Mouse (Mus musculus) intestine, embryonic 14.5 days (tissue): ENCODE results near the gene Slc25a31. TPM values are rescaled to one million over a fixed set of nuclear protein-coding genes. Genes with fewer than 3 reads are reported as not detected.
A peak's percentile ranks its signal among the peaks of the same experiment; 100 is the strongest.

ENCODE experiments used
- ATAC-seq: fragments of 200-750 bp; cut with Nextera tagmentation; replicated peaks from 2 replicates; pipeline ENCODE4 v1.8.0; 2017; ENCODE audit warnings: low read depth, moderate number of reproducible peaks, moderate TSS enrichment, moderate library complexity; ENCODE audit not compliant: low FRiP score, low TSS enrichment
- DNase-seq: peaks from one replicate; pipeline ENCODE4 v3.0.0-alpha.2; 2018; ENCODE audit warnings: low spot score
- H3K27ac ChIP-seq: fragments of 300-500 bp; sonication (generic); 2 replicates; pipeline ENCODE4 v1.5.1; 2014; ENCODE audit warnings: low read depth, mild to moderate bottlenecking, control low read depth
- H3K27me3 ChIP-seq: fragments of 300-500 bp; sonication (generic); replicated peaks from 2 replicates; pipeline ENCODE4 v1.6.1; 2014; ENCODE audit warnings: low read length, control low read depth; ENCODE audit not compliant: control insufficient read depth, insufficient read depth
- H3K36me3 ChIP-seq: fragments of 300-500 bp; sonication (generic); 2 replicates; pipeline ENCODE4 v1.6.1; 2014; ENCODE audit warnings: low read length, control low read depth; ENCODE audit not compliant: control insufficient read depth, insufficient read depth
- H3K4me1 ChIP-seq: fragments of 300-500 bp; sonication (generic); replicated peaks from 2 replicates; pipeline ENCODE4 v1.6.1; 2014; ENCODE audit warnings: low read length, control low read depth, mixed read lengths; ENCODE audit not compliant: control insufficient read depth, insufficient read depth
- H3K4me2 ChIP-seq: fragments of 300-500 bp; sonication (generic); 2 replicates; pipeline ENCODE4 v1.6.1; 2014; ENCODE audit warnings: low read length
- H3K4me3 ChIP-seq: fragments of 300-500 bp; sonication (generic); 2 replicates; pipeline ENCODE4 v1.5.1; 2014; ENCODE audit warnings: low read depth, low read length, control low read depth, mixed read lengths
- H3K9ac ChIP-seq: fragments of 300-500 bp; sonication (generic); 2 replicates; pipeline ENCODE4 v1.6.1; 2014; ENCODE audit warnings: mild to moderate bottlenecking, low read length
- H3K9me3 ChIP-seq: fragments of 300-500 bp; sonication (generic); 2 replicates; pipeline ENCODE4 v1.6.1; 2016; ENCODE audit warnings: low read length, control low read depth; ENCODE audit not compliant: control insufficient read depth
- WGBS: fragments of 180-500 bp; shearing (Covaris S2); extraction: QIAGEN DNeasy Blood & Tissue Kit; methylation state at CpG from one replicate; pipeline ENCODE4 v1.1.7; 2014; 5-methylcytosine and 5-hydroxymethylcytosine counted together
- polyA plus RNA-seq: library from polyadenylated mRNA; unstranded; fragments of >200 nt; fragmentation: Nextera tagmentation; extraction: Ambion mirVana; gene quantifications from 2 replicates; pipeline ENCODE4 v1.2.1, GENCODE M21; 2014

Slc25a31 gene
- polyA plus RNA-seq, 1 experiment from 2014 or later, result 0.14 TPM

- Histone ChIP-seq H3K9ac (no peak overlapping the region), H3K27me3 (no peaks in the 10 kb centered on the region), H3K4me3 (no peak overlapping the region), H3K27ac (no peak overlapping the region), H3K9me3 (no peaks in the 10 kb centered on the region), H3K36me3 (no peaks in the 10 kb centered on the region), H3K4me1 (peaks cover 8% of the 10 kb centered on the region; the same call in 1 of the 2 replicates), H3K4me2 (no peak overlapping the region)
- WGBS, result 44% methylated on average over 11 of the region's 11 CpGs
- no peak for ATAC-seq
- no peak for DNase-seq
Observed at GRCm38 (mm10) chr3:40682404-40682803, 26.3 kb upstream of the Slc25a31 start.

GRCm38 (mm10) chr3:40683171-40683570 lies 25.5 kb upstream of the Slc25a31 start:
- WGBS, result 92% methylated on average over 18 of the region's 18 CpGs
- H3K4me3 ChIP-seq, result no peak overlapping the region
- ATAC-seq, result no peak
- H3K27ac ChIP-seq, result no peak overlapping the region
- no peaks in the 10 kb centered on the region for H3K9me3 ChIP-seq
- no peaks in the 10 kb centered on the region for H3K27me3 ChIP-seq
- no peaks in the 10 kb centered on the region for H3K36me3 ChIP-seq
- H3K4me1 ChIP-seq, result peaks cover 8% of the 10 kb centered on the region; the same call in 1 of the 2 replicates
- no peak overlapping the region for H3K9ac ChIP-seq
- H3K4me2 ChIP-seq, result no peak overlapping the region
- no peak for DNase-seq

GRCm38 (mm10) chr3:40685855-40686515 lies 22.7 kb upstream of the Slc25a31 start:
- H3K27me3 ChIP-seq, result no peaks in the 10 kb centered on the region
- no peak overlapping the region for H3K27ac ChIP-seq
- ATAC-seq (0 out of 2 replicates have a peak, but pooled peaks have one; percentile 62), DNase-seq (peak; percentile 69)
- H3K9ac ChIP-seq, result no peak overlapping the region
- no peaks in the 10 kb centered on the region for H3K9me3 ChIP-seq
- 15% methylated on average over 3 of the region's 3 CpGs for WGBS
- peaks cover 8% of the 10 kb centered on the region; the same call in 1 of the 2 replicates for H3K4me1 ChIP-seq
- no peak overlapping the region for H3K4me3 ChIP-seq
- H3K4me2 ChIP-seq, result no peak overlapping the region
- H3K36me3 ChIP-seq, result no peaks in the 10 kb centered on the region

GRCm38 (mm10) chr3:40686836-40687235 lies 21.8 kb upstream of the Slc25a31 start:
- no peak overlapping the region for H3K27ac ChIP-seq
- no peak overlapping the region for H3K9ac ChIP-seq
- H3K36me3 ChIP-seq, result no peaks in the 10 kb centered on the region
- no peaks in the 10 kb centered on the region for H3K9me3 ChIP-seq
- no peak for ATAC-seq
- H3K4me2 ChIP-seq, result no peak overlapping the region
- H3K27me3 ChIP-seq, result no peaks in the 10 kb centered on the region
- DNase-seq, result no peak
- H3K4me3 ChIP-seq, result no peak overlapping the region
- H3K4me1 ChIP-seq, result peaks cover 8% of the 10 kb centered on the region; the same call in 1 of the 2 replicates
- 53% methylated on average over 9 of the region's 9 CpGs for WGBS

- no peak overlapping the region for H3K9ac ChIP-seq
- no peaks in the 10 kb centered on the region for H3K36me3 ChIP-seq
- no peaks in the 10 kb centered on the region for H3K9me3 ChIP-seq
- H3K4me1 ChIP-seq, result peaks cover 8% of the 10 kb centered on the region; the same call in 1 of the 2 replicates
- H3K27me3 ChIP-seq, result no peaks in the 10 kb centered on the region
- no peak overlapping the region for H3K27ac ChIP-seq
- 78% methylated on average over 3 of the region's 3 CpGs for WGBS
- DNase-seq (no peak), ATAC-seq (no peak)
- no peak overlapping the region for H3K4me3 ChIP-seq
- no peak overlapping the region for H3K4me2 ChIP-seq
Observed at GRCm38 (mm10) chr3:40687588-40687987, 21.1 kb upstream of the Slc25a31 start.

GRCm38 (mm10) chr3:40691566-40691965 lies 17.1 kb upstream of the Slc25a31 start:
- no peak overlapping the region for H3K27ac ChIP-seq
- WGBS, result 80% methylated on average over 6 of the region's 6 CpGs
- ATAC-seq, result no peak

GRCm38 (mm10) chr3:40693435-40693834 lies 15.2 kb upstream of the Slc25a31 start:
- Histone ChIP-seq H3K9ac (no peak overlapping the region), H3K9me3 (no peaks in the 10 kb centered on the region), H3K4me3 (no peak overlapping the region), H3K27ac (no peak overlapping the region), H3K36me3 (0 out of 2 replicates have a peak, but pooled peaks cover 3% of the 10 kb centered on the region), H3K4me2 (no peak overlapping the region), H3K27me3 (no peaks in the 10 kb centered on the region), H3K4me1 (no peaks in the 10 kb centered on the region)
- ATAC-seq, result no peak
- 74% methylated on average over 10 of the region's 10 CpGs for WGBS
- DNase-seq, result no peak

More at GRCm38 (mm10) chr3:40691566-40691965, 17.1 kb upstream of the Slc25a31 start:
- Histone ChIP-seq H3K36me3 (no peaks in the 10 kb centered on the region), H3K27me3 (no peaks in the 10 kb centered on the region), H3K4me1 (no peaks in the 10 kb centered on the region), H3K4me2 (no peak overlapping the region), H3K4me3 (no peak overlapping the region), H3K9me3 (no peaks in the 10 kb centered on the region), H3K9ac (no peak overlapping the region)
- no peak for DNase-seq

- no peak for DNase-seq
- WGBS, result 74% methylated on average over 7 of the region's 7 CpGs
- Histone ChIP-seq H3K9ac (no peak overlapping the region), H3K4me1 (no peaks in the 10 kb centered on the region), H3K4me2 (no peak overlapping the region), H3K27me3 (no peaks in the 10 kb centered on the region), H3K9me3 (no peaks in the 10 kb centered on the region), H3K4me3 (no peak overlapping the region), H3K27ac (no peak overlapping the region), H3K36me3 (peaks cover 3% of the 10 kb centered on the region; the same call in 1 of the 2 replicates)
- no peak for ATAC-seq
Observed at GRCm38 (mm10) chr3:40693960-40694359, 14.7 kb upstream of the Slc25a31 start.

- no peak overlapping the region for H3K4me3 ChIP-seq
- no peaks in the 10 kb centered on the region for H3K27me3 ChIP-seq
- no peak for ATAC-seq
- no peaks in the 10 kb centered on the region for H3K9me3 ChIP-seq
- no peak for DNase-seq
- no peaks in the 10 kb centered on the region for H3K4me1 ChIP-seq
- H3K4me2 ChIP-seq, result no peak overlapping the region
- no peak overlapping the region for H3K27ac ChIP-seq
- 41% methylated on average over 2 of the region's 2 CpGs for WGBS
- peaks cover 3% of the 10 kb centered on the region; the same call in 1 of the 2 replicates for H3K36me3 ChIP-seq
- no peak overlapping the region for H3K9ac ChIP-seq
Observed at GRCm38 (mm10) chr3:40694438-40694837, 14.2 kb upstream of the Slc25a31 start.
